Mouse (Mus musculus): ENCODE data around the gene B3gnt8. TPM values are rescaled to one million over a fixed set of nuclear protein-coding genes. Genes with fewer than 3 reads are reported as not detected.

B3gnt8 gene
- polyA plus RNA-seq, 1 experiment from 2014 or later = 0.87 TPM

DNA sequence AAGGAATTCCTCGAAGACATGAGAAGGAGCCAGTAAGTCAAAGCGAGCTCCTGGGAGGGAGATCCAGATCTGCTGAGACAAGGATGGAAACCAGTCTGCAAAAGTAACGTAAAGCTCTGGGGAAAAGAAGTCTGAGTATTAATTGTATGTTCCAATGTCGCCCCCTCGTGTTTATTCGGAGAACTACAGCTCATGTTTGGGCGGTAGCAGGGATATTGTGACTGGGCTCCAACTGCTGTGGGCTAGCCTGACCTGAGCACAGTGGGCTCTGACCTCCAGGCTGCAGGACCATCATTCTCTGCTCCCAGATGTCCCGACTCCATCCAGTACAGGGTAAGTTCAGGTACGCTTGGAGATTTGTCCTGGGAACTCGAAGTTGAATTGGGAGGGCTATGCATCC lies 26.8 kb upstream of the B3gnt8 start:
- WGBS = 15% methylated on average over 10 of the region's 10 CpGs
- ATAC-seq (ENCODE audit: insufficient number of reproducible peaks, low FRiP score, low TSS enrichment, low read depth) (no peak), DNase-seq (ENCODE audit: low spot score) (peak; percentile 88)
- no peak overlapping the region for H3K9ac ChIP-seq (ENCODE audit: low read length)
- H3K9me3 ChIP-seq (ENCODE audit: control insufficient read depth, low read length) = no peaks in the 10 kb centered on the region
- H3K4me1 ChIP-seq (ENCODE audit: control insufficient read depth, insufficient read depth, low read length) = no peaks in the 10 kb centered on the region
- no peaks in the 10 kb centered on the region for H3K27me3 ChIP-seq (ENCODE audit: control insufficient read depth, insufficient read depth, low read length)
- no peak overlapping the region for H3K27ac ChIP-seq (replicated peaks; ENCODE audit: low read depth, low read length)
- no peak overlapping the region for H3K4me3 ChIP-seq (ENCODE audit: low read depth, low read length)
- H3K4me2 ChIP-seq (ENCODE audit: low read depth, severe bottlenecking) = no peak overlapping the region
- no peaks in the 10 kb centered on the region for H3K36me3 ChIP-seq (ENCODE audit: control insufficient read depth, insufficient read depth, low read length)

DNA sequence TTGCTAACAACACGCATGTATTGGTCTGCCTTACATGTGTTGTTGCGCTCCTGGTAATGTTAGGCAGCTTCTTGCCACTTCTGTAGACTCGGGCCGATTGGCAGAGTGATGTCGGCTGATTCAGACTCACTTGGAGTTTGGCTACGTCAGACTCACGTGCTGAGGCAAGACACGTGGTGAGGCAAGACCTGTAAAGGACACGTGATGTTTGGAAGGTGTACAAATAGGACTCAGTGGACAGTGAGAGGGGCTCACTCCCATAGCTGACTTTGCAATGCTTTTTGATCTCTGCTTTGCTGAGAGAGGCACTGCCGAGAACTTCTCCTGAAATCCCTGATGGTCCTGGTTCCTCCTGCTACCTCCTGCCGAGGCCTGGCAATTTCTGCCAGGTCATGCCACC lies 25.8 kb upstream of the B3gnt8 start:
- H3K4me3 ChIP-seq (ENCODE audit: low read depth, low read length) = no peak overlapping the region
- no peak for DNase-seq (ENCODE audit: low spot score)
- ATAC-seq (ENCODE audit: insufficient number of reproducible peaks, low FRiP score, low TSS enrichment, low read depth) = no peak
- no peaks in the 10 kb centered on the region for H3K27me3 ChIP-seq (ENCODE audit: control insufficient read depth, insufficient read depth, low read length)
- H3K4me1 ChIP-seq (ENCODE audit: control insufficient read depth, insufficient read depth, low read length) = no peaks in the 10 kb centered on the region
- H3K9ac ChIP-seq (ENCODE audit: low read length) = no peak overlapping the region
- no peaks in the 10 kb centered on the region for H3K9me3 ChIP-seq (ENCODE audit: control insufficient read depth, low read length)
- H3K27ac ChIP-seq (replicated peaks; ENCODE audit: low read depth, low read length) = no peak overlapping the region
- WGBS = 86% methylated on average over 11 of the region's 11 CpGs
- H3K4me2 ChIP-seq (ENCODE audit: low read depth, severe bottlenecking) = no peak overlapping the region
- H3K36me3 ChIP-seq (ENCODE audit: control insufficient read depth, insufficient read depth, low read length) = no peaks in the 10 kb centered on the region

DNA sequence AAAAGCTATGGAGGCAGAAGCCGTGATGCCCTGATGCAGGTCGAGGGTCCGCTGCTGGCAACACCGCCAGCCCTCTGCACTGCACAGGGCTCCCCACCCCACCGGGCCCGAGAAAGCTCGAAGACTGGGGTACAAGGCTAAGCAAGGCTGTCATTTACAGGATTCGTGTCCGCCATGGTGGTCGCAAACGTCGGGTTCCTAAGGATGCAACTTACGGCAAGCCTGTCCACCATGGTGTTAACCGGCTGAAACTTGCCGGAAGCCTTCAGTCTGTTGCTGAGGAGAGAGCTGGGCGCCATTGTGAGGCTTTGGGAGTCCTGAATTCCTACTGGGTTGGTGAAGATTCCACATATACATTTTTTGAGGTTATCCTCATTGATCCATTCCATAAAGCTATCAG lies 25.1 kb upstream of the B3gnt8 start:
- 91% methylated on average over 16 of the region's 16 CpGs for WGBS
- no peak for ATAC-seq (ENCODE audit: insufficient number of reproducible peaks, low FRiP score, low TSS enrichment, low read depth)
- Histone ChIP-seq H3K9me3 (ENCODE audit: control insufficient read depth, low read length) (no peaks in the 10 kb centered on the region), H3K9ac (ENCODE audit: low read length) (no peak overlapping the region), H3K4me1 (ENCODE audit: control insufficient read depth, insufficient read depth, low read length) (no peaks in the 10 kb centered on the region), H3K4me3 (ENCODE audit: low read depth, low read length) (no peak overlapping the region), H3K4me2 (ENCODE audit: low read depth, severe bottlenecking) (no peak overlapping the region), H3K27ac (replicated peaks; ENCODE audit: low read depth, low read length) (no peak overlapping the region), H3K27me3 (ENCODE audit: control insufficient read depth, insufficient read depth, low read length) (no peaks in the 10 kb centered on the region), H3K36me3 (ENCODE audit: control insufficient read depth, insufficient read depth, low read length) (no peaks in the 10 kb centered on the region)
- no peak for DNase-seq (ENCODE audit: low spot score)

DNA sequence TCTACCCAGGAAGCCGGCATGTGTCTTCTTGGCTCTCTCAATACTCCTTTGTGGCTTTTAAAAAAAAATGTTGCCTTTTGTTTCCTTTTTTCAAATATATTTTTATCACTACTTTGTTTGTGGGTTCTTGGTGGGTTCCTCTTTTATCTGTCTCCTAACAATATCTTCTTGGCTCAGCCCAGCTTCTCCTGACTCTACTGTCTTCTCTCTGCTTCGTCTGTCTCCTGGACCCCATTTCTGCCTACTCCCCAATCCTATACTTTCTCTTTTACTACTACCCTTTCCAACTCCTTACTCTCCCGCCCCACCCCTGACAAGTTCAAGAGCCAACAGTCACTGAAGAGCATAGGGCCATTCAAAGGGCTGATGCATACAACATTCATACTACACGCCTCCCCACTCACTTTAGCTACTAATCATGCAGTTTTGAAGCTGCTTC lies 19.8 kb upstream of the B3gnt8 start:
- no peak for ATAC-seq (ENCODE audit: insufficient number of reproducible peaks, low FRiP score, low TSS enrichment, low read depth)
- Histone ChIP-seq H3K4me2 (ENCODE audit: low read depth, severe bottlenecking) (no peak overlapping the region), H3K9ac (ENCODE audit: low read length) (no peak overlapping the region), H3K9me3 (ENCODE audit: control insufficient read depth, low read length) (no peaks in the 10 kb centered on the region), H3K27me3 (ENCODE audit: control insufficient read depth, insufficient read depth, low read length) (no peaks in the 10 kb centered on the region), H3K36me3 (ENCODE audit: control insufficient read depth, insufficient read depth, low read length) (no peaks in the 10 kb centered on the region), H3K4me3 (ENCODE audit: low read depth, low read length) (no peak overlapping the region), H3K4me1 (ENCODE audit: control insufficient read depth, insufficient read depth, low read length) (no peaks in the 10 kb centered on the region), H3K27ac (replicated peaks; ENCODE audit: low read depth, low read length) (no peak overlapping the region)
- WGBS = 84% methylated on average over 4 of the region's 4 CpGs
- DNase-seq (ENCODE audit: low spot score) = no peak

DNA sequence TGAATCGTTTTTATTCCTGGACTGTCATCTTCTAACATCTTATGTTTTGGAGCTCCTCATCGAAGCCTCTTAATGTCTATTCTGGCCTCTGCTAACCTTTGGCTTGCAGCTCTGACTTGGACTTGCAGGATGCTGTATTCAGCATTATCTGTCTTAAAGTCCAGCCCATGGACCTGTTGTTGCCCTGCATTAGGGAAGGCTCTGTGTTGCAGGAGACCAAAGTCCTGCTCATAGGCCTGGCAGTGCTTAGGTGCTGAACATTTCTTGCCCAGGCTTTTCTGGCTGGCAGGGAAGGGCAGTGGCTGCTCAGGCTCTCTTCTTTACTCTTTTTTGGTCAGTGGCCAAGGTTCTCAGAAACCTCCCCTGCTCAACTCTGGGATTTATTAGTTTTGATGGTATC lies 19.3 kb upstream of the B3gnt8 start:
- H3K9me3 ChIP-seq (ENCODE audit: control insufficient read depth, low read length) = no peaks in the 10 kb centered on the region
- DNase-seq (ENCODE audit: low spot score) = no peak
- WGBS = 83% methylated on average over 2 of the region's 2 CpGs
- H3K4me1 ChIP-seq (ENCODE audit: control insufficient read depth, insufficient read depth, low read length) = no peaks in the 10 kb centered on the region
- H3K27ac ChIP-seq (replicated peaks; ENCODE audit: low read depth, low read length) = no peak overlapping the region
- H3K27me3 ChIP-seq (ENCODE audit: control insufficient read depth, insufficient read depth, low read length) = no peaks in the 10 kb centered on the region
- no peak overlapping the region for H3K4me2 ChIP-seq (ENCODE audit: low read depth, severe bottlenecking)
- no peak overlapping the region for H3K4me3 ChIP-seq (ENCODE audit: low read depth, low read length)
- ATAC-seq (ENCODE audit: insufficient number of reproducible peaks, low FRiP score, low TSS enrichment, low read depth) = no peak
- no peaks in the 10 kb centered on the region for H3K36me3 ChIP-seq (ENCODE audit: control insufficient read depth, insufficient read depth, low read length)
- no peak overlapping the region for H3K9ac ChIP-seq (ENCODE audit: low read length)

DNA sequence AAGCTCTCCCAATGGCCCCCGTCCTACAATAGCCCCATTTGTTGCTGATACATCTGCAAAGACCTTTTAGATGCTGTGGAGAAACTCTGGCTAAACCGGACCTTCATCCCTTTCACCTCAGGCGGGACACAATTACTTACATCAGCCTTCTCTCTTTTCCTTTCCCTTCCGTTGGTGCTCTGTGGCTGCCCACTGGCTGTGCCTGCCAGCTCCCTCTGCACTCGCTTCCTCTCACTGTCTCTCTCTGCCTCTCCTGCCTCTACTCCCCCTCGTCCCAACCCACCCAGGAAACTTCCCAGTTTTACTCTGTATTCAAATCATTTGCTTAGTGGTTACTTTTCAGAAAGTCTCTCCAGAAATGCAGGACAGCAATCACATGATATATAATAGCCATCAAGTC lies 16.4 kb upstream of the B3gnt8 start:
- Histone ChIP-seq H3K9ac (ENCODE audit: low read length) (no peak overlapping the region), H3K4me1 (ENCODE audit: control insufficient read depth, insufficient read depth, low read length) (no peaks in the 10 kb centered on the region), H3K27ac (replicated peaks; ENCODE audit: low read depth, low read length) (no peak overlapping the region), H3K9me3 (ENCODE audit: control insufficient read depth, low read length) (no peaks in the 10 kb centered on the region), H3K4me3 (ENCODE audit: low read depth, low read length) (no peak overlapping the region), H3K4me2 (ENCODE audit: low read depth, severe bottlenecking) (no peak overlapping the region), H3K36me3 (ENCODE audit: control insufficient read depth, insufficient read depth, low read length) (no peaks in the 10 kb centered on the region), H3K27me3 (ENCODE audit: control insufficient read depth, insufficient read depth, low read length) (no peaks in the 10 kb centered on the region)
- no peak for ATAC-seq (ENCODE audit: insufficient number of reproducible peaks, low FRiP score, low TSS enrichment, low read depth)
- DNase-seq (ENCODE audit: low spot score) = no peak
- 45% methylated on average over 6 of the region's 6 CpGs for WGBS

DNA sequence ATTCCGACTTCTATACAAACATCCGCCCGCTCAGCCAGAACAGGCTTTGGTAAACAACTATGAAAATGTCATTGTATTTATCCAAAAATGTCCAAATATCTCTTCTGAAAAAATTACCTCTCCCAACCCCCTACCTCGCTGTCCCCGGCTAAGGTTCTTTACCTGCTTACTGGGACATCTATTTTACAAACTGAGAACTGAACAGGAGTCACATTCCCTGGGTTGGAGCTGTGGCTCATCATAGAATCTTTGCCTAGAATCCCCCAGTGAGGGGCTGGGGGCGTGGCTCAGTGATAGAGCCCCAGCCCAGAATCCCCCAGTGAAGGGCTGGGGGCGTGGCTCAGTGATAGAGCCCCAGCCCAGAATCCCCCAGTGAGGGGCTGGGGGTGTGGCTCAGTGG lies 15.0 kb upstream of the B3gnt8 start:
- H3K4me2 ChIP-seq (ENCODE audit: low read depth, severe bottlenecking) = no peak overlapping the region
- H3K9ac ChIP-seq (ENCODE audit: low read length) = no peak overlapping the region
- no peaks in the 10 kb centered on the region for H3K36me3 ChIP-seq (ENCODE audit: control insufficient read depth, insufficient read depth, low read length)
- ATAC-seq (ENCODE audit: insufficient number of reproducible peaks, low FRiP score, low TSS enrichment, low read depth) (no peak), DNase-seq (ENCODE audit: low spot score) (no peak)
- H3K4me1 ChIP-seq (ENCODE audit: control insufficient read depth, insufficient read depth, low read length) = no peaks in the 10 kb centered on the region
- H3K27me3 ChIP-seq (ENCODE audit: control insufficient read depth, insufficient read depth, low read length) = no peaks in the 10 kb centered on the region
- no peak overlapping the region for H3K27ac ChIP-seq (replicated peaks; ENCODE audit: low read depth, low read length)
- 56% methylated on average over 7 of the region's 7 CpGs for WGBS
- no peak overlapping the region for H3K4me3 ChIP-seq (ENCODE audit: low read depth, low read length)
- no peaks in the 10 kb centered on the region for H3K9me3 ChIP-seq (ENCODE audit: control insufficient read depth, low read length)

DNA sequence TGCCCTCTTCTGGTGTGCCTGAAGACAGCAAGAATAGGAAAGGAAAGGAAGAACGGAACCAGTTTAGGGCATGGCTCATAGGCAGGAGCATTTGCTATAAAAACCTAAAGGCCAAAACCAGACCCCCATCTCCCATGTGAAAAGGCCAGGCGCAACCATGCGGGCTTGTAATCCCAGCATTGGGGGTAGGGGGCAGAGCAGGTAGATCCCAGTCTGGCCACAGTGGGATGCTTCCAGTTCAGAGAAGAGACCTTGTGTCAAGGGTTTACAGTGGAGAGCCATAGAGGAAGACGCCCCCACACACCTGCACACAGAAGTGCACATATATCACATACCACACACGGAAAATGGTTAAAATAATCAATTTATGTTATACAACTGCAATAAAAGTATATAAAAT lies 12.4 kb upstream of the B3gnt8 start:
- Histone ChIP-seq H3K4me3 (ENCODE audit: low read depth, low read length) (no peak overlapping the region), H3K4me1 (ENCODE audit: control insufficient read depth, insufficient read depth, low read length) (no peaks in the 10 kb centered on the region), H3K9me3 (ENCODE audit: control insufficient read depth, low read length) (no peaks in the 10 kb centered on the region), H3K27ac (replicated peaks; ENCODE audit: low read depth, low read length) (no peak overlapping the region), H3K9ac (ENCODE audit: low read length) (no peak overlapping the region), H3K27me3 (ENCODE audit: control insufficient read depth, insufficient read depth, low read length) (no peaks in the 10 kb centered on the region), H3K4me2 (ENCODE audit: low read depth, severe bottlenecking) (no peak overlapping the region), H3K36me3 (ENCODE audit: control insufficient read depth, insufficient read depth, low read length) (no peaks in the 10 kb centered on the region)
- DNase-seq (ENCODE audit: low spot score) (no peak), ATAC-seq (ENCODE audit: insufficient number of reproducible peaks, low FRiP score, low TSS enrichment, low read depth) (no peak)
- WGBS = 91% methylated on average over 5 of the region's 5 CpGs

DNA sequence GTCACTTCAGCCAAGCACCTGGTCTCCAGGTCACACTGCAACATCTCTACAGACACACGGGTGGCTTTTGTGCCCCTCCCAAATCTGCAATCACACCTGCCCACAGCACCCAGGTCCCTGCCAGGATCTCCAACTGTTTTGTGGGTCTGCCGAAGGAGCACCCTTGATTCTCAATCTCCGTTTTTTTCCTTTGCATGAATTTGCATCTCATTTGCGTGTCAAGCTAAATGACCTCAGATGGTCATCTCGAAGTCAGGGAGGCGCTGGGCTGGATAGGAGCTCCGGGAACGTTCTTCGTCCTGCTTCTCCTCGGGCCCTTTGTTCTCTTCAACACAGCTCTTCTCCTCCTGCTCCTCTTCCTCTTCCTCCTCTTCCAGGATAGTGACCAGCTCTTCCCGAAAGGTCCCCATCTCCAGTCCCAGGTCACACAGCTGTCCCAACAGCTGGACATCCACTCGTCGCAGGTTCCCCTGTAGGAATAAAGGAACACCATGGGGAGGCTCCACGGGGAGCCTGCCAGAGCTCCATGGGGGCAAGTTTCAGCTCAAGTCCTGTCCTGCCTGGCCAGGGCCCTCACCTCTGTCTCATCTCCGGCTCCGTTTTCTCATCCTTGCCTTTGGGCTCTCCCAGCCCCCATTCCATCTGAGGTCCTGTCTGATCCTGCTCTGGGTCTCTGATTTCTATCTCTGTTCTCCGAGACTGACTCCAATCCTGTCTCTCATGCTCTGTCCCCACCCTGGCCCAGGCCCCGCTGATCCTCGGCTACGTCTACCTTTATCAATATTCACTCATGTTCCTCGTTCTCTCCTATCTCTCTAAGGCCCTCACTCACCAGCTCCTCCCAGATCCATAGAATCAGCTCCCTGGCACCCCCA lies 11.4 kb upstream of the B3gnt8 start:
- Histone ChIP-seq H3K4me3 (ENCODE audit: low read depth, low read length) (no peak overlapping the region), H3K27me3 (ENCODE audit: control insufficient read depth, insufficient read depth, low read length) (no peaks in the 10 kb centered on the region), H3K36me3 (ENCODE audit: control insufficient read depth, insufficient read depth, low read length) (no peaks in the 10 kb centered on the region), H3K4me1 (ENCODE audit: control insufficient read depth, insufficient read depth, low read length) (0 out of 2 replicates have a peak, but pooled peaks cover 3% of the 10 kb centered on the region), H3K9ac (ENCODE audit: low read length) (no peak overlapping the region), H3K27ac (replicated peaks; ENCODE audit: low read depth, low read length) (no peak overlapping the region), H3K4me2 (ENCODE audit: low read depth, severe bottlenecking) (no peak overlapping the region), H3K9me3 (ENCODE audit: control insufficient read depth, low read length) (no peaks in the 10 kb centered on the region)
- DNase-seq (ENCODE audit: low spot score) (no peak), ATAC-seq (ENCODE audit: insufficient number of reproducible peaks, low FRiP score, low TSS enrichment, low read depth) (no peak)
- 74% methylated on average over 21 of the region's 21 CpGs for WGBS

All from limb, embryonic 11.5 days (tissue).